Mouse (Mus musculus) small intestine, adult 2 months (tissue): ENCODE measurements at regions not wholly inside any gene's neighbourhood (a gene's known extent, or its start where the extent isn't known, plus 50 kb on each side); places are given as distances from the start of the nearest gene placed in this dataset.

Experiments
- CTCF ChIP-seq: fragments of 200-500 bp; IDR thresholded peaks from 2 replicates; pipeline ENCODE4 v1.5.1; 2012; ENCODE audit warnings: low read depth, mild to moderate bottlenecking, control low read depth, inconsistent platforms, low read length, moderate library complexity, mixed read lengths; ENCODE audit not compliant: insufficient replicate concordance, insufficient read length; ENCODE audit errors: extremely low read depth
- POLR2A ChIP-seq: fragments of 200-500 bp; IDR thresholded peaks from 2 replicates; pipeline ENCODE4 v1.6.1; 2012; ENCODE audit warnings: low read depth, mild to moderate bottlenecking, control low read depth, inconsistent platforms, low read length, moderate library complexity

DNA sequence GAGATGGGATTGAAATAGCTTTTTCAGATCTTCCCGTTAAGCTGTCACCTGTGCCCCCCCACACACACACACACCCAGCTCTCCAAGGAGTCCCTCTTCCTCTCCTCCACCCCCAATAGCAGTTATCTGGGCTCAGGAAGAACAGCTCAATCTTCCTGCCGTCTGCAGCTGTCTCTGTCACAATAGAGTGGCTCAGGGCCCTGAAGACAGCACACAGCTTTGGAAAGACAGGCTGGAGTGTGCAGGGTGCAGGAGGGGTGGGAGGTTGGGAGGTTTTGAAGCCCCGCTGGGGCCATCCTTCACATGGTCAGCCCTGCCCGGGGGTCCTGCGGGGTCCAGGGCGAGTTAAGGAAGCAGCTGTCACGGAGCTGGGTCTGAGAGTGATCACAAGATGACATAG, 149.6 kb upstream of the Sdk2 start:
- no peak for TF ChIP-seq POLR2A
- no peak for TF ChIP-seq CTCF
